Mouse (Mus musculus) thymus, postnatal 10 days (tissue): ENCODE data around the gene Msx3.

Experiments
- DNase-seq, 2 experiments: peaks; one replicate each; pipeline ENCODE4 v3.0.0; 2021; ENCODE audit warnings: low spot score in 2 of 2

The Msx3 gene

GRCm38 (mm10) chr7:140048361-140049114 is at the start of gene Msx3:
Msx3 (minus strand) TSS chr7:140049089.
- DNase-seq = no peak

GRCm38 (mm10) chr7:140098466-140098865 is 49.6 kb upstream of the Msx3 start:
- no peak for DNase-seq

GRCm38 (mm10) chr7:140096055-140096454 is 47.2 kb upstream of the Msx3 start:
- no peak for DNase-seq

GRCm38 (mm10) chr7:140095556-140095955 is 46.7 kb upstream of the Msx3 start:
- no peak for DNase-seq

GRCm38 (mm10) chr7:140094954-140095353 is 46.1 kb upstream of the Msx3 start:
- DNase-seq = no peak

GRCm38 (mm10) chr7:140092924-140093528 is 44.1 kb upstream of the Msx3 start, which contains the start of gene Prap1:
Prap1 (plus strand) TSS chr7:140093395.
- DNase-seq = no peak

- DNase-seq = no peak
Observed at GRCm38 (mm10) chr7:140090601-140091000, 41.7 kb upstream of the Msx3 start.

- peak in 1 of 2 experiments; percentile 48 for DNase-seq
Observed at GRCm38 (mm10) chr7:140082242-140082678, 33.4 kb upstream of the Msx3 start, which contains the start of gene Caly. Caly (minus strand) TSS chr7:140082548.

GRCm38 (mm10) chr7:140081408-140082241 is 32.7 kb upstream of the Msx3 start:
- no peak for DNase-seq

- DNase-seq = peak in 1 of 2 experiments; percentile 35
Observed at GRCm38 (mm10) chr7:140080503-140081156, 31.7 kb upstream of the Msx3 start.

- peak in 1 of 2 experiments; percentile 55 for DNase-seq
Observed at GRCm38 (mm10) chr7:140078711-140079110, 29.8 kb upstream of the Msx3 start.

- no peak for DNase-seq
Observed at GRCm38 (mm10) chr7:140077698-140078097, 28.8 kb upstream of the Msx3 start.

GRCm38 (mm10) chr7:140070042-140070711 is 21.3 kb upstream of the Msx3 start:
- DNase-seq = no peak

- DNase-seq = no peak
Observed at GRCm38 (mm10) chr7:140067397-140067796, 18.5 kb upstream of the Msx3 start.

- DNase-seq = peak; percentile 49 to 64
Observed at GRCm38 (mm10) chr7:140063092-140063491, 14.2 kb upstream of the Msx3 start.

GRCm38 (mm10) chr7:140062307-140062706 is 13.4 kb upstream of the Msx3 start:
- DNase-seq = no peak

GRCm38 (mm10) chr7:140061832-140062130 is 12.9 kb upstream of the Msx3 start:
- DNase-seq = no peak

GRCm38 (mm10) chr7:140060936-140061831 is 12.3 kb upstream of the Msx3 start:
- no peak for DNase-seq

GRCm38 (mm10) chr7:140059601-140060000 is 10.7 kb upstream of the Msx3 start:
- DNase-seq = no peak

- no peak for DNase-seq
Observed at GRCm38 (mm10) chr7:140058528-140058927, 9.6 kb upstream of the Msx3 start.
